Mouse (Mus musculus): ENCODE results near the gene Bmper. TPM values are rescaled to one million over a fixed set of nuclear protein-coding genes. Genes with fewer than 3 reads are reported as not detected.

Bmper gene
- polyA plus RNA-seq, 1 experiment from 2014 or later = 0.67 TPM

DNA sequence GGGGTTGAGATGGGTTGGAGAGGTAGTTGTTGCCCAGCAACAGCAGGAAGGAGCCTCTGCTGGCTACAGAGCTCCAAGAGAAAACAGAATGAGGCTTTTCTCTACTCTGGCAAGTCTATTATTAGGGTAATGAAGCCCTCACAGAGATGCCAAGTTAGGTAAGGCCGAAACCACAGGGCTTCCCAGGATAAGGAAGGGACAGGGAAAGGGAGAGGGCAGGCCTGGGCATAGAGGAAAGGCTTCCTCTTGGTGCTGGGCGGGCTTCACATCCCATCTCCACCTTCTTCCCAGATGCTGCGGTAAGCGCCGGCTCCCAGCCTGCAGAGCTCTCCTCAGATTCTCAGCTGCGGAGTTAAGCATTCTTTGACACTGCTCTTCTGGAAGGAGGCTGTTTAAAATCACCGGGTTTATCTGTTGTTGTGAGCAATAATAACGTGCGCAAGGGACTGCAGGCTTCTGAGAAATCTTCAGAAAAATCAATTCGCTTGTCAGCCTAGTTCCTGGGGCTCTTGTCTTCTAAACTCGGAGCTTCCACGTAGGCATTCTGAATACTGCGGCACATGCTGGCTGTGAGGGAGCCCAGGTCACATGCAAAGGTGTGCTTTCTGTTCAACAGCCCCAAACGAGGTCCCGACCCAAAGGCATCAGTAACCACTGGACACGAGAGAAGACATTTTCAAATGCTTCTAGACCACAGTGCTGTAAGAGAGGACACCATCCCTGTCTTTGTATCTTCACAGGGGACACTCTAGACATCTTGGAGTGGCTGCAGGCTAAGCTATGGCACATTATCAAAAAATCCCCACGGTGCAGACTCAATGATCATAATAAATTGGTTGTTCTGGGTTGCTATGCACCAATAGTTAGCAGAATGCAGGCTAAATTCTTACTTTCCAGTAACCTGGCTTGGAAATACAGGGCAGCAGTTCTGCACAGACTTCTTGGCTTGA, 18.3 kb upstream of the Bmper start:
- Histone ChIP-seq H3K9me3 (replicated peaks) (no peaks in the 10 kb centered on the region), H3K4me1 (no peaks in the 10 kb centered on the region), H3K9ac (no peak overlapping the region), H3K27ac (no peak overlapping the region), H3K4me3 (no peak overlapping the region), H3K27me3 (replicated peaks) (peaks cover 31% of the 10 kb centered on the region), H3K4me2 (no peak overlapping the region), H3K36me3 (no peaks in the 10 kb centered on the region)
- 16% methylated on average over 17 of the region's 17 CpGs for WGBS (ENCODE audit: insufficient replicate concordance)
- no peak for ATAC-seq

DNA sequence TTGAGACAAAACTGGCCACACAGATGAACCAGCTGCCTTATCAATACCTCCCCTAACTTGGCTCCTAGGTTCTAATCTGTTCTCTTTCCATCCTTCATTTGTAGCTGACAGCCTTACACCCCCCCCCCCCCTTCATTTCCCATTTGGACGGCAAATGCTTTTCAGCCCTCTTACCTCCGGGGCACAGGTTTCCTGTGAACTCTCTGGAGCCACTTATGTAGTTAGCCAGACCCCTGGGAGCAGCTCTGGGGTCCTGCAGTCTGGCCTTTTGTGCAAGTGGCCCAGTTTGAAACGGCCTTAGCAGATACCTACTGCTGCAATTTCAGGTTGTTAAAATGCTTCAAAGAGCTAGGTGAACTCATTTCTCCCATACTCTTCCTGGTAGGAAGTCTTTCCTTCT, 17.6 kb upstream of the Bmper start:
- WGBS (ENCODE audit: insufficient replicate concordance) = 10% methylated on average over 3 of the region's 3 CpGs
- H3K4me3 ChIP-seq = no peak overlapping the region
- H3K27me3 ChIP-seq (replicated peaks) = peaks cover 31% of the 10 kb centered on the region
- H3K9me3 ChIP-seq (replicated peaks) = no peaks in the 10 kb centered on the region
- no peaks in the 10 kb centered on the region for H3K36me3 ChIP-seq
- ATAC-seq = no peak
- H3K4me2 ChIP-seq = no peak overlapping the region
- no peak overlapping the region for H3K9ac ChIP-seq
- H3K27ac ChIP-seq = no peak overlapping the region
- no peaks in the 10 kb centered on the region for H3K4me1 ChIP-seq

DNA sequence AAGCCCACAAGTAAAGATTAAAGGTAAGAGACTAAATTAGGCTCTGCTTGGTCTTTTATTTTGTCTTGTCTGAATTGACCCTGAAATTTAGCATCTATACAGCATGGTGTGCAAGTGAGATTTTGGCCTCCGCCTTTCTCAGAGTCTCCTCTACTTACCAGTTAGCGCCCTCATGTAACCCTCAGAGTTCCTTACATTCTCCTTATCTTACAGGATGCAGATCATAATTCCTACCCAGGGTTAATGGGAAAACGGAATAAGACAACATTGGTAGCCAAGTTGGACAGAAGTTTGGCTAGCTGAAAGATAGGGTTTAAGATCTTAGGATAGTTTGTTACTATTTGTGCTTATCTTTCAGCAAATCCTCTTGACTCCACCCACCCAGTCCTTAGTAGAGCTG, 17.1 kb upstream of the Bmper start:
- ATAC-seq = no peak
- Histone ChIP-seq H3K36me3 (no peaks in the 10 kb centered on the region), H3K27me3 (replicated peaks) (peaks cover 31% of the 10 kb centered on the region), H3K9ac (no peak overlapping the region), H3K9me3 (replicated peaks) (no peaks in the 10 kb centered on the region), H3K4me3 (no peak overlapping the region), H3K4me1 (no peaks in the 10 kb centered on the region), H3K27ac (no peak overlapping the region), H3K4me2 (no peak overlapping the region)
- WGBS (ENCODE audit: insufficient replicate concordance) = 43% methylated on average over 3 of the region's 3 CpGs

- H3K4me2 ChIP-seq = no peak overlapping the region
- H3K4me1 ChIP-seq = no peaks in the 10 kb centered on the region
- no peak overlapping the region for H3K27ac ChIP-seq
- no peaks in the 10 kb centered on the region for H3K36me3 ChIP-seq
- no peak overlapping the region for H3K4me3 ChIP-seq
- H3K9me3 ChIP-seq (replicated peaks) = no peaks in the 10 kb centered on the region
- 75% methylated on average over 5 of the region's 5 CpGs for WGBS (ENCODE audit: insufficient replicate concordance)
- no peak overlapping the region for H3K9ac ChIP-seq
- ATAC-seq = no peak
- H3K27me3 ChIP-seq (replicated peaks) = peaks cover 31% of the 10 kb centered on the region
These were observed 16.7 kb upstream of the Bmper start for GRCm38 (mm10) chr9:23206181-23206580.

- Histone ChIP-seq H3K27me3 (replicated peaks) (no peaks in the 10 kb centered on the region), H3K36me3 (no peaks in the 10 kb centered on the region), H3K9me3 (replicated peaks) (no peaks in the 10 kb centered on the region), H3K4me1 (no peaks in the 10 kb centered on the region), H3K27ac (no peak overlapping the region), H3K9ac (no peak overlapping the region), H3K4me3 (no peak overlapping the region), H3K4me2 (no peak overlapping the region)
- 7% methylated on average over 11 of the region's 11 CpGs for WGBS (ENCODE audit: insufficient replicate concordance)
- ATAC-seq = no peak
These were observed 10.6 kb upstream of the Bmper start for GRCm38 (mm10) chr9:23212303-23212702.

GRCm38 (mm10) chr9:23219754-23220153, 3.1 kb upstream of the Bmper start:
- Histone ChIP-seq H3K4me3 (no peak overlapping the region), H3K9me3 (replicated peaks) (no peaks in the 10 kb centered on the region), H3K27ac (no peak overlapping the region), H3K4me2 (no peak overlapping the region), H3K27me3 (replicated peaks) (peaks cover 46% of the 10 kb centered on the region), H3K36me3 (no peaks in the 10 kb centered on the region), H3K4me1 (0 out of 2 replicates have a peak, but pooled peaks cover 3% of the 10 kb centered on the region), H3K9ac (no peak overlapping the region)
- no peak for ATAC-seq
- 45% methylated on average over 3 of the region's 3 CpGs for WGBS (ENCODE audit: insufficient replicate concordance)

- Histone ChIP-seq H3K27ac (no peak overlapping the region), H3K4me1 (0 out of 2 replicates have a peak, but pooled peaks cover 3% of the 10 kb centered on the region), H3K9me3 (replicated peaks) (no peaks in the 10 kb centered on the region), H3K4me2 (peak overlapping the region; percentile 76), H3K4me3 (peak overlapping the region; percentile 57), H3K9ac (no peak overlapping the region), H3K36me3 (no peaks in the 10 kb centered on the region), H3K27me3 (replicated peaks) (peaks cover 63% of the 10 kb centered on the region)
- ATAC-seq = no peak
- WGBS (ENCODE audit: insufficient replicate concordance) = 17% methylated on average over 5 of the region's 5 CpGs
These were observed 900 bp upstream of the Bmper start for GRCm38 (mm10) chr9:23221976-23222375.

DNA sequence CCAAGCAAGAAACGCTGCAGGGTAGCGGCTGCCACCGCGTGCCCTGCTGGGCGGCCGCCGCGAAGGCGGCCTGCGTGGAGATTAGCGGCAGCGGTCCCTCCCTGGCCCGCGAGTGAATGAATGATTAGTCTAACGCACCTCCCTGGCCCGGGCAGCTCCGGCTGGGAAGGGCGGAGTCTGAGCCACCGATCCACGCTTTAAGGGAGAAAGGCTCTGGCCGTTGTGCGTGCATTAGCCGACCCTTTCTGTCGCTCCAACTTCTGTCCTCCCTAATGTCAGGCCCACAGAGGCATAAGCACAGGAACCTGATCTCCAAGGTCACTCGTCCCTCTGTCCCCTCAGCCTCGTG, 410 bp upstream of the Bmper start:
- Histone ChIP-seq H3K36me3 (no peaks in the 10 kb centered on the region), H3K27me3 (replicated peaks) (peaks cover 63% of the 10 kb centered on the region), H3K9ac (no peak overlapping the region), H3K9me3 (replicated peaks) (no peaks in the 10 kb centered on the region), H3K4me3 (peak overlapping the region; percentile 57), H3K4me2 (peak overlapping the region; percentile 76), H3K4me1 (0 out of 2 replicates have a peak, but pooled peaks cover 3% of the 10 kb centered on the region), H3K27ac (no peak overlapping the region)
- peak; percentile 27; the same call in 1 of the 2 replicates for ATAC-seq
- WGBS (ENCODE audit: insufficient replicate concordance) = under 1% methylated on average over 26 of the region's 26 CpGs

DNA sequence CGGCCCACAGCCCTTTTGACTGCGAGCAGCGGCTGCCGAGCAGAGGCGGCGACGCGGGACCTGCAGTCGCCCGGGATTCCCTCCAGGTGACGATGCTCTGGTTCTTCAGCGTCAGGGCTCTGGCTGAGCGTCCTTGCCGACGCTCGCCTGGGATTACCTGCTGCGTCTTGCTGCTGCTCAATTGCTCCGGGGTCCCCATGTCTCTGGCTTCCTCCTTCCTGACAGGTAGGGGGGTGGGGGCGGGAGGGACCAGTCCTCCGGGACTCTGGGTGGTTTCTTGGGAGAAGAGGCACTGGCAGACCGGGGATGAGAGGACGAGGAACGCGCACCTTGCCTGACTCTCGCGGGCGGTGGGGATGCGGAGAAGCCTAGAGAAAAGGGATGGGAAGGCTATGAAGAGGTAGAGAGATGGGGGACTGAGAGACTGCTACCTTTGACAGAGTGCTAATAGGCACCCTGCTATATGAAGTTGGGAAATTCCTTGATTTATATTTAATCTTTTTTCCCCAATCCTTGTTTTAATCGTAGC, 737 bp downstream of the Bmper start:
- no peak for ATAC-seq
- 2% methylated on average over 29 of the region's 29 CpGs for WGBS (ENCODE audit: insufficient replicate concordance)
- Histone ChIP-seq H3K27ac (no peak overlapping the region), H3K4me2 (peak overlapping the region; percentile 76), H3K27me3 (replicated peaks) (peaks cover 63% of the 10 kb centered on the region), H3K4me1 (0 out of 2 replicates have a peak, but pooled peaks cover 3% of the 10 kb centered on the region), H3K9ac (no peak overlapping the region), H3K9me3 (replicated peaks) (no peaks in the 10 kb centered on the region), H3K36me3 (no peaks in the 10 kb centered on the region), H3K4me3 (peak overlapping the region; percentile 57)

- Histone ChIP-seq H3K4me1 (no peaks in the 10 kb centered on the region), H3K9ac (no peak overlapping the region), H3K27me3 (replicated peaks) (0 out of 2 replicates have a peak, but pooled peaks cover 3% of the 10 kb centered on the region), H3K9me3 (replicated peaks) (no peaks in the 10 kb centered on the region), H3K27ac (no peak overlapping the region), H3K4me2 (no peak overlapping the region), H3K36me3 (no peaks in the 10 kb centered on the region), H3K4me3 (no peak overlapping the region)
- WGBS (ENCODE audit: insufficient replicate concordance) = 72% methylated on average over 8 of the region's 8 CpGs
- ATAC-seq = no peak
These were observed 10.7 kb downstream of the Bmper start for GRCm38 (mm10) chr9:23233464-23234121.

DNA sequence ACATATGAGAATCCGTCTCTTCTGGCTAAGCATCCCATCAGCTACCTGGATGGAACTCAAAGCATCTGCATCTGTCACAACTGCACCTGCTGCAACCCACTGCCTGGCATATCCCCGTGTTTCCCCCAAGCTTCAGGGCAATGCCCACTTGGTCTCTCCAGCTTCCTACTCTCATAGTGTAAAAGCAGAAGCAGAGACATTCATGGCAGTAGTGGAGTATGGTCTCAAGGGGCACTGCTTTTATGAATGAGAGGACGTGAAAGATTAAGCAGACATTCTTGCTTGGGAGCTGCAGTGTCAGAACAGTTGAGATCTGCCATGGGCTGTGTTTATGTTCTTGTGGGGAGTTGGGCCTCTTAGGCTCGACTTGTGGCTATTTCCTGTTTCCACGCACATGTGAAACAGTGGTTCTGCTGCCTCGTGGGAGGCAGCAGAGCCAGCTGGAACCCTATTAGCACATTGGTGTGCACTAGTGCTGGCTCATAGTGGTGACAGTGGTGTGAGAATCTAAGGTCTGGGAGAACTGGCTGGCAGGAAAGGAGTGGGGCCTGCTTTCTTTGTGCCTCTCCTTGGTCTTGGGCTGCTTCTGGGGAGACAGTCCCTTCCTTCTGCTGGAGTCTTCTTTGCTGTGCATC, 12.6 kb downstream of the Bmper start:
- no peak overlapping the region for H3K4me3 ChIP-seq
- H3K4me2 ChIP-seq = no peak overlapping the region
- H3K27ac ChIP-seq = no peak overlapping the region
- 36% methylated on average over 6 of the region's 6 CpGs for WGBS (ENCODE audit: insufficient replicate concordance)
- ATAC-seq = no peak
- H3K4me1 ChIP-seq = no peaks in the 10 kb centered on the region
- H3K9me3 ChIP-seq (replicated peaks) = no peaks in the 10 kb centered on the region
- no peaks in the 10 kb centered on the region for H3K27me3 ChIP-seq (replicated peaks)
- no peak overlapping the region for H3K9ac ChIP-seq
- H3K36me3 ChIP-seq = no peaks in the 10 kb centered on the region
